Mouse (Mus musculus): ENCODE data around the gene Iyd.

DNA sequence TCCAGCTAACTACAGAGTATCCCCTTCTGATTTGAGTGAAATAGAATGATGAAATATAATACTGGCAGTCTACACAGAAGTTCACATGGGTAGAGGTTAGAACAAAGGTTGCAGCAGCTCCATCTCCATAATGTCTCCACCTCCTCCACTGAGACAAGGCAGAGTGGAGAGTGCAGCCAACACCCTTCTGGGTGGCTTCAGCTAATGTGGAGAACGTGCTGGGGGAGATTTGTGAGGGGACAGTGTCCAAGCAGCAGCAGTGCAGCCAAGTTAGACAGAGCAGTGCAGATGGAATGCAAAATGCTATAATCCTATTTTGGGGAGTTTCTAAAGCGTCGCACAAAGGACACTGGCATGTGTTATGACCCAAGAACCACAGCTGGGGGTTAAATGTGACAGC lies 16.5 kb downstream of the Iyd start:
- TF ChIP-seq ZC3H11A (IDR thresholded peaks at IDR 0.05; ENCODE audit: borderline replicate concordance, low read depth, low read length), result no peak
- no peak for TF ChIP-seq CHD2 (IDR thresholded peaks at IDR 0.05; ENCODE audit: low read depth, low read length)
- no peak for TF ChIP-seq HCFC1 (IDR thresholded peaks at IDR 0.05; ENCODE audit: borderline replicate concordance, insufficient read depth, low read length)
